Mouse (Mus musculus) retina, adult 2 months (tissue): ENCODE measurements at regions not wholly inside any gene's neighbourhood (a gene's known extent, or its start where the extent isn't known, plus 50 kb on each side); places are given as distances from the start of the nearest gene placed in this dataset.

Source experiments
- DNase-seq: peaks from one replicate; pipeline ENCODE4 v3.0.0-alpha.2; 2012; ENCODE audit warnings: low read depth, low spot score

GRCm38 (mm10) chr13:102352073-102352854 lies 341.1 kb upstream of the Cd180 start:
- no peak for DNase-seq

GRCm38 (mm10) chr13:102355569-102355968 lies 337.8 kb upstream of the Cd180 start:
- DNase-seq = no peak

DNA sequence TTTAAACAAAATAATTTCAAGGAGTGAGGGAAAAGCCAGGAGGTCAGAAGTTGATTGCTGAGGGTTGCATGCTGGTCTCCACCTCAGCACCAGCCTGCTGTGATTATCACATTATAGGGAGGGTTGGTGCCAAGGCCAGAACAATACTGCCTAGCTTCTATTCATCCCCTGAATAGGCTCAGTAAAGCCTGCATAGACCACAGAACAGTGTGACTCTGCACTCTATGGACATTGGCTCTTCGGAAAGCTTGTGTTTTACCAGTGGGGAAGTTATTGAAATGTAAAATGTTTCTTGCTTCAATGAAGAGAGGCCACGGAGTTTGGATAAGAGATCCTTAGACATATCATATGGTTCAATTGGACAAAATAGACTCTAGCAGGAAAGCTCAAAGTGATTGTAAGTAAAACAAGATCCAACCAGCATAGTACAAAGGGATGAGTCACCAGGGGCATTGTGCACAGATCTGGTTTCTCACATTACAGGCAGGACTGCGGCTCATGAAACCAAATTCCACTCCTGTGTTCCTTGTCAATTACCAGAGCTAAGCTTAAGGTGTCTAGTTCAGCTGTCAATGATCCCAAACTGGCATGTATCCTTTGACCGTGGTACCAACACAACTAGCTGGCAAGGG lies 320.8 kb upstream of the Cd180 start:
- no peak for DNase-seq

DNA sequence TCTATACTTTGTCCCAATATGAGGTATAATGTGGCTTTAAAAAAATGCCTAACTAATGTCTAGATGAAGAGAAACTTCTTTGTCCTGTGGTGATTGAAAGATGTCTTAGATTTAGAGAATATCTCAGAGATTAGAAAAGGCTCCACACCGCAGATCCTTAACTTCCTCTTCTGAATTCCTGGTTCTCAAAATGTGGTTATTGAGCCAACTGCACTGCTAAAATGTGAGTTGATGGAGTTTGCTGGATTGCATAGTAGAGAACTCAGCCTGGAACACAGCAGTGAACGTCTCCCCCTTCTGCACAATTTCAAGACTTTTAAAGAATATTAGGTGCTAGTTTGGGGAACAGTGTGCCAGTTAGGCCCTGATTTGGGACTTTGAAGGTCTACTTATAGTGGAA lies 312.7 kb upstream of the Cd180 start:
- DNase-seq = no peak

DNA sequence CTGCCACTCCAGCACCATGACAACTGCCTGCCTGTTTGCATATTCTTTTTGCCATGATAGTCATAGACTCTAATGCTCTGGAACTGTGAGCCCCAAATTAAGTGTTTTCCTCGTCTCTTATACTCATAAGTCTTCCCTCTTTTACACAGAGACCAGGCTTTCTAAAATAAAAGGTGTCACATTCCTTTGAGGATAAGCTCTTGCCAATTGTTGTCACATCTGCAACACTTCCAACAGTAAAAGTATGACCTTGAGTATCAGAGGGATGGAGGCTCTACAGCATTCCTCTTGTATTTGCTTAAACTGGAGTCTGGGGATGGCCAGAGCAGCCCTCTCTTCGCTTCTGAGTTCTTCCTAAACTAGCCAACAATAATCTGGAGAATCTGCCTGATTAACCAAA lies 301.4 kb upstream of the Cd180 start:
- no peak for DNase-seq

DNA sequence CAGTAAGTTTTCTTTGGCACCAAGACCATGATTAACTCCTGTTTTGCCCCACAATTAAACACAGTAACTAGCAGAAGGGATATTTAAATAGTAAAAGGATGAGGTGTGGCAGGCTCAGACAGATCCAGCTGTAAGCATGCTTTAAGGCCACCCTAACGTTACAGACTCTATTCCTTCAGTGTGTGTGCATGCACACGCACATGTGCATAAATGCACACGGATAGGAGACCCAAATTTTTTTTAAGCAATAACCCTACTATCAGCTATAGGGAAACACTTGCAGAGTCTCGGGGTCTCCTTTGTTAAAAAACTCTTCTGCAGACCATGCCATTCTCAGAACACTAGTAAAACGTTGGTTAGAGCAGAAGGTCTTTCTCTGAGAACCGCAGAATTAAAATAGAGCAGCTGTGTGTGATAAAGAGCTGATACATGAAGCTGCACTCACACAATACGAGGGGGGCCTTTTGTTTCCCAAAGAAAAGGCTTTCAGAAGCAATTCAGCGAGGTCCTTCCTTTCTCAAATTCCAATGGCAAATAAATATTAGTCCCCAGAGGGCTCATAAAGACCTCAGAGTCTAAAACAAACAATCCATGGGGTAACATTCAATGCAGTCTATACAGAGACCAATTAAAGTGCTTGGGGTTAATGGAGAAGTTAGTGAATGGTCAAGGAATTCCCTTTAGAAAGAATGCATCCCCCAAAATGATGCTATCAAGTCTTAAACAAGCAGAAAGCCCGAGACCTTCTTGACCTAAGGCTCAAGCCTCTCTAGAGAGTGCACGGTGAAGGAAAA lies 300.3 kb upstream of the Cd180 start:
- DNase-seq = no peak

DNA sequence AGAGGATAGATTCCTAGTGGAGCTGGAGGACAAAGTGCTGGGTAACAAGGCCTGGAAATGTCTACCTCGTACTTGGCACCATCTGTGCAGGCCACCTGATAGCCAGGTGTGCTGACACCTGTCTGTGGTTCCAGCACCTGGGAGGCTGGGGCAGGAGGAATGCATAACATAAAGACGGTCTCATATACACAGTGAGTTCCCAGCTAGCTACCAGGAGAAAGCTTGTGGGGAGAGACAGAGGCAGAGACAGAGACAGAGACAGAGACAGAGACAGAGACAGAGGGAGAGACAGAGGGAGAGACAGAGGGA lies 299.7 kb upstream of the Cd180 start:
- DNase-seq = no peak

DNA sequence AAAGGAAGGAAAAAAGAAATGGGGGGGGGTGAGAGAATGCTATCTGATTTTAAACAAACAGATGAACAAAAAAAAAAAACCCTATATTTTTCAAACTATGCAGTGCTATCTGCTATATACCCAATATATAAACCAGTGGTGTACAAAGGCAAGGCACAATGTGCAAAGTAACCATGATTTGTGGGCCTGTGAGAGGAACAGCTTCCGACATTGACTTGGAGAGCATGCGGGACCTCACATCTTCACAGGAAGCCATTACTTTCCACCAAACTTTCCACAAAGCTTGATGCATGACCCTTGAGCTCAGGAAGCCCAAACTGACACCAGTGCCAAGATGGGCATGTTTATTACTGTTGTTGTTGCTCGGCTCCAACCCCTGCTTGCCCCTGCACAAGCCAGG lies 299.3 kb upstream of the Cd180 start:
- no peak for DNase-seq

GRCm38 (mm10) chr13:102397411-102397810 lies 295.9 kb upstream of the Cd180 start:
- DNase-seq = no peak

DNA sequence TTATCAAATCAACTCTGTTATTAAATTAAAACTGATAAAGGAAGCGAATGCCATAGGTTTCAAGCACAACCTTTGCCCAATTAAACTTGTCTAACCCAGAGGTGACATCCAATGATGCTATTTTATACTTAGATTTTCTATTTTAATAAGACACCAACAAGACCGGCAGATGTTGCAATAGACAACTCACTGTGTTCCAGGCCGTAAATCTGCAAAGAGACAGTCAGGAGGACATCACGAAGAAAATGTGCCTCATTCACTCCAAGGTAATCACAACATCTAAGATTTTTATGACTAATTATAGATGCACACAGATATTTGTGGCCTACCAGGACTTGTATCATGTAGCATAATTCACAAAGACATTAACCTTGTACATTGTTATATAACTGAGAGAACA lies 281.5 kb upstream of the Cd180 start:
- DNase-seq = no peak

- DNase-seq = no peak
Measured at GRCm38 (mm10) chr13:102434372-102434954, 258.9 kb upstream of the Cd180 start.

DNA sequence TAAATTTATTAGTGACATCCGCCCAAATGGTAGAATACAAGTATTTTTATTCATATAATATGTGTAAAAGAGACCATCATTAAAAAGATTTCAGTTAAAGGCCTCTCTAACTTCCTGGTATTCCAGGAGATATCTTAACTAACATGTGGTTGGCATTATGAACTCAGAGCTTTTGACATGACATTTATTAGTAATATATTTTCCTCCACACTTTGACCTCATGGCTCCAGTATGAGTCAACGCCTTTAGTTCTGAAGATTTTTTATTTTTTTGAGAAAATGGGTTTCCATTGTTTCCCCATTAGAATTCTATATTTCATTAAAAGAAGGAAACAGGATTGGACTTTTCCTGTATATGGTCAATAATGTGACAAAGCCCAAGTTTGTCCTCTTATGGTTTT lies 250.7 kb upstream of the Cd180 start:
- no peak for DNase-seq

DNA sequence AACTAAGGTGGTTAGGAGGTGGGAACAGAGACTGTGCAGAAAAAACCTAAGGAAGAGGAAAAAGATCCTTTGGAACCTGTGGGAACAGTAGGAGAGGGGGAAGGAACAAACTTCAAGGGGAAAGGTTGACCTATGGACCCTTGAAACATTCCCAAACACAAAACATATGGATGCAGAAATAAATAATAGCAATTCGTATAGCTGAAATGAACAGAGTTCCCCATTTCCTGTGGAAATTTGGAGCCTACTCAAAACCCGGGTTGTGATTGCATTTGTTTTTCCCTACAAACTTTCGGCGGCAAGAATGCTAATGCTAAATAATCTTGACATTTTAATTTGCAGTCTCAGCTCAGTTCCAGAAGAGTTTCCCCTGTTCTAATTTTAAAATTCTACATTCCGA lies 246.0 kb upstream of the Cd180 start:
- no peak for DNase-seq

DNA sequence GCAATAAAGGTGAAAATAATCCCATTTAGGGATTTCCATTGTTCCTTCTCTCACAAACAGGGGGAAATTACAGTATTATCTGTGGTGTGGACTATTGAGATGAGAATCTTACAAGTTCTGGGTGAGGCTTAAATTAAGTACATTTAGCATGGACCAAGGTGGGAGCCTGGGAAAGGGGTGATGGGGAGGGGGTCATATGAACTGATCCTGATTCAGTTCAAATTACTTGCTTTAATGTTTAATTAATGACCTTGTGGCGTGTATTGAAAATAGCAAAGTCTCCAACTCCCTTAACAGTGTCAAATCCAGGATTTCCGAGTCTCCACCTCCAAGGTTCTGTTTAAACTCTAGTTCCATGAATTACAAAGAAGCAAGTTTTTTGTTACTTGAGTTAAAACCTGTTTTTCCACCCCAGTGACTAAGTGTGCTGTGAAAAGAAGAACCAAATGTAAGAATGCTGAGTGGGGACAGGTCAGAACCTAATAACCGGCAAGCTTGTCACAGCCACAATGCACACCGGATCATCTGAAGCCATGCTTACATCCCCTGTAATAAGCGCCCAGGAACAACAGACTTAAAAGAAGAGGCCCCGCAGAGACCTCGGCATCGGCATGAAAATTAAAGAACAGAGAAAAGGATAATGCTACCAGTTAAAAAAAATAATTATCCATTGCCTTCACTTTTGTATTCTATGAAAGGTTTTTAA lies 243.8 kb upstream of the Cd180 start:
- no peak for DNase-seq

GRCm38 (mm10) chr13:102451176-102451575 lies 242.2 kb upstream of the Cd180 start:
- DNase-seq = no peak

DNA sequence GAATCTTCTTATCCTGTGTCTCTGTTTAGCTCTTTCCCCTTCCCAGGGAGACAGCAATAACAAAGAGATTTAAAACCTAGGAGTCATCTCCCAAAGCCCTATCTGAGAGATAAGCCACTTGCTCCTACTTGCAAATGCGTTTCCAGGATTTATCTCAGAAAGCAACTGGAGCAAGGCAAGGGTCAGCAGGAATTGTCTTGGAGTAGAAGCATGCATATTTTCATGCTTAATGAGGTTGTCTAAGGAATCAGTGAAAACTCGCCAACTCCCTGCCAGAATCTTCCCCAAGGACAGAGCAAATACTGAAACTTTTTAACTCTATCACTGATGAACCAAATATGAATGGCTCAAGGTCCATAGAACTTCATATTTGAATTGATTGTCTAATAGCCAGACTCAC lies 234.6 kb upstream of the Cd180 start:
- no peak for DNase-seq

- DNase-seq = no peak
Measured at GRCm38 (mm10) chr13:102463993-102464392, 229.4 kb upstream of the Cd180 start.

GRCm38 (mm10) chr13:102481906-102482305 lies 211.5 kb upstream of the Cd180 start:
- no peak for DNase-seq

DNA sequence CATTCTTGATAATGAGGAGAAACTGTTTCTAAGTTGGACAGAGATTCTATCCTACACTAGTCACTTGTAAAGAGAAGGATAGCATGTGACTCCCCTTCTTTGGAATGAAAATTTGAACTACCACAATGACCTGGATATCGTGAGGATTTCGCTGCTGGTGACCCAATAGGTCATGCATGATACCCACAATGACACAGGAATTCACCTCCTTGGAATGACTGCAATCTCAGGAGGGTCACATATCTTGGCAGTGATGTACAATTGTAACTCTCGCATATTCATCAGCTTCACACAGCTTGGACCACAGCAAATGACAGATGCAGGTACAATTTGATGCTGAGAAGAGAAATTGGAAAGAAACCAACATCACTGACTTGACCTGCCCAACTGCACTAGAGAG lies 210.9 kb upstream of the Cd180 start:
- DNase-seq = no peak

DNA sequence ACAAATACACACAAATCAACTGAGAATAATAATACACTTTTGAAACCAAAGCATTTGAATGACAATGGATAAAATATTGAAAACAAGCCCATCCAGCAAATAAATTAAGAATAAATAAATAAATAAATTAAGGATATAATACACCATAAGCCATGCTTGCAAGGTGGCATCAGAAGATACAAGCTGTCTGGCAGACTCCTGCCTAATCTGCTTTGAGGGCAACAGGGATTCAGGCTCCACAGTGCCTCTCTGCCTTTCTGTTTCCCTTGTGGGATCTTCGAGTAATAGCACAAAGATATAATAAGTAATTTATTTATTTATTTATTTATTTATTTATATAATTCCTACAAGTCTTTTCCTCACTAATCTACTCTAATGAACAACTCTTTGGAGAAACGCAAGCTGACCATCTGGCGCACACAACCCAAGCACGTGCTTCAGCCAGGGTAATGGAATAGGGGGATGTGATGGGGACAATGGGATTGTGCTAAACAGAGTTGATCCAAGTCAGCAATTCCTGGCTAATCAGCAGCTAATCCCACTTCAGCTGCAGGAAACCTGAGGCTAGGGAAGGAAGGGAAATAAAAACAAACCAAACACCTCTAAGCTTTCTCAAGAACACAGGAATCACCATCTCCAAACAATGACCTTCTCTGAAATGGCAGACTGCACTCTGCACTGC lies 205.8 kb upstream of the Cd180 start:
- DNase-seq = no peak

DNA sequence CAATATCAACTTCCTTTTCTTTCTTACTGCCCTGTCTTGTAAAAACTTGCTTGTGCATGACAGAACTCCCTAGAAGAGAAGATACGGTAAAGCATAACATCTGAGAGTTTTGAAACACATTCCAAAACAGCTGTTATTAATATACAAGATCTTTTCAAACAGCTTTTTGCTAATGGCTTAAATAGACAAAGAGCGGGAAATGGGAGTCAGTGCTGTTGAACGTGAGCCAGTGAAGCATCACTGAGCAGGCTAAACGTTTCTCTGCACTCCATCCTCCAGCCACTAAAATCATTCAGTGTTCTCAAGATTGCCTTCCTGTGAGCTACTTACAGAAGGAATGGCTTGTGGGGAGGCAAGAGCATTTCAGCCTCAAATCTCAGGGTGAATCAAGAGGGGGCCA lies 202.0 kb upstream of the Cd180 start:
- no peak for DNase-seq
